Mouse (Mus musculus) urinary bladder, postnatal 4 days (tissue): ENCODE data around the gene Fam243.
A peak's percentile ranks its signal among the peaks of the same experiment; 100 is the strongest.

Experiments used
- DNase-seq, 2 experiments: peaks; one replicate each; pipeline ENCODE4 v3.0.0; 2021 to 2022; ENCODE audit warnings: low spot score in 2 of 2

The Fam243 gene

DNA sequence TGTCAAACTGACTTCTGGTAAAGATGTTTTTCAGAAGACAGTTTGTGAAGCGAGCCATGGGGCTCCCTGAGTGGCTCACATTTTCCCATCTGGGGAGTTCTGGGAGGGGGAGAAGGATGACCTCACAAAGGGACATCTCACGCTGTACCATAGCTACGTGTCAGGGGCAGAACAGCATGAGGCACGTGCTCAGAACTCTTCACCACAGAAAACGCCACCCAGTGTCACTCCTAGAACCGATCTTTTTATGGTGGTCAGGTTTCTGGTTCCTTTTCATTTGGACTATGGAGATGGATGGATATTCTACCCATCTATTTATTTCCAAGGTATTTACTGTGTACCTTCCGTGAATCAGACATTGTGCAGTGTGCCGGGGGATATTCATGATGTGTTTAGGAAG is at the start of gene Fam243:
TSS of gene Fam243 (minus strand) at position 101 of the 400 bp plus-strand sequence.
- DNase-seq = no peak

- peak in 1 of 2 experiments; percentile 62 for DNase-seq
Observed at GRCm38 (mm10) chr16:92369260-92369659, 48.0 kb upstream of the Fam243 start.

DNA sequence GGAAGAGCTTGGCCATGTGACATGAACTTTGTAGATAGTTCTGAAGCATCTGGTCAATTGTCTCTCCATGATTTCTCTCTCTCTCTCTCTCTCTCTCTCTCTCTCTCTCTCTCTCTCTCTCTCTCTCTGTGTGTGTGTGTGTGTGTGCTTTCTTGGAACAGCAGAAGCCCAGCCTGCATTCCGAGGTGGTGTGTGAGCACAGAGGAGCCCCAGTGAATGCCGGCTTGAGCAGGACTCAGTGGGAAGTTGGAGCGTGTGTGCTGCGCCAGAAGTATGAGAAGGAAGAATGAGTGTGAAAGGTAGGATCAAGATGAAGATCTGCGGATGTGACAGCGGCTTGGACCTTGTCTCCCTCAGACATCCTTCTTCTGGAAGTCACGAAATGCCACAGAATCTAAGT is 44.2 kb upstream of the Fam243 start:
- no peak for DNase-seq

DNA sequence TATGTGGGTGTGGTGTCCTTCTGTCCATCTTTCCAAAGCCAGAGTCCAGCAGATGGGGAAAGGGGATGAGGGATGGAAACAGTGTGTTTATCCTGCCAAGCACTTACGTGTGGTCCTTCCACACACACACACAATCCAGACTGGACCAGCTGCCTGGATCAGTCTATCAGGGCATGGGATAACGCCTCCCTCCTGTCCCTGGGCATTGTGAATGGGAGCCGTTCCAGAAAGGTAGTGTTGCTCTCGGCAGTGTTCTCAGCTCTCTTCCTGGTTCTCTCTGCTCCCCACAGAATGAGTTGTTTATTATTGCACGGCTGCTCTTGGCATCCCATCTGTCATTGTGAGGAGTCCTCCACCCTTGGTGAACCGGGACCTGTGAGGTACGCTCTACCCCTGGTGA is 39.5 kb upstream of the Fam243 start:
- no peak for DNase-seq

DNA sequence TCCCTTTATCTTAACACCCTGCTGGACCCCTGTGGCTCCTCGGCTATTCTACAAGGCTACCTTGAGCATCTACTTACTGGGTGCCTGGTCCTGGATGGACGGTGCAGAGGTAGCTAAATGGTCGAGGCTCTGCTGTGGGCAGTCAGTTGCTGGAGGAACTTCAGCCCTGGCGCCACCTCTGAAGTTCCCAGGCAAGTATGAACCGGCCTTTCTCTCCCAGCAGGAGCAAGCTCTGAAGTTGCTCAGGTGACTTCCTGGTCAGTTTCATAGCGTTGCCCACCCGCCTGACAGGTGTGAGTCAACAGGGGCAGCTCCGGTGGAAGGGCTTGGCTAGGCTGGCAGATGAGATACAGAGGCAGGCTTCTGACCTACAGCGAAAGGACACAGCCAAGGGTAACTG is 38.0 kb upstream of the Fam243 start, which contains the start of gene Kcne1:
TSS of gene Kcne1 (minus strand) at position 240 of the 400 bp plus-strand sequence.
- DNase-seq = no peak

GRCm38 (mm10) chr16:92358734-92359133 is 37.5 kb upstream of the Fam243 start:
- DNase-seq = no peak

DNA sequence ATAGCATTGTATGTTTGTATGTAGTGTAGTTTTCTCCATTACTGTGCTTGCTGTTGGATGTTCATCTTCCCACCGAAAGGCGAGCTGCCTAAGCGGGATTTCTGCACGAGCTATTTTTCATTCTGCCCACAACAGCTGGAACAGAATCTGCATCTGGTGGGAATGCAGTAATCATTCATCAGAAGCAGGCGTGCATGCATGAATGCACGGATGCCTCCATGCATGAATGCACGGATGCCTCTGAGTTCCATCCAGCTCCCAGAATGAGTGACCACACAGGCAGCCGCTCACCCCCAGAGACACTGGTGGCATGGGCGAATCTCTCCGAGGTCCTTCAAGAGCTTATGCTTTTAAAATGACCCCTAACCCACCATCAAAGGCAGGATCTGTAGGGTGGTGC is 36.3 kb upstream of the Fam243 start:
- DNase-seq = no peak

- no peak for DNase-seq
Observed at GRCm38 (mm10) chr16:92357023-92357422, 35.8 kb upstream of the Fam243 start.

DNA sequence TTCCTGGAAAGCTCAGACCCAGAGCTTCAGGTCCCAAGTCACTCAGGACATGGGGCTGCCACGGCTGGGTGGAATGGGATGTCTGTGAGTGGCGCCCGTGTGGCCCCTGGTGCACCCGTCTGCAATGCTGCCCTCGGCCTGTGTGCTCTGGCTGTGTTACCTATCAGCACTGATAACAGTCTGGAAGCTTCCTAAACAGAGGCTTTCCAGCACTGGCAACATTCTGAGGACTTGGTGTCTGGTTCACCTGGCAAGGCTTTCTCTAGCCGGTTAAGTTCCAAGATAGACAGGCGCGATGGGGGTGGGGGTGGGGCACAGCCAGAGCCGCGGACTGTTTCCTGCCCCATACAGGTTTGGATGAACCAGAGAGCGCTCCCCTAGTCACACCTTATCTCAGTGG is 34.7 kb upstream of the Fam243 start:
- no peak for DNase-seq

- no peak for DNase-seq
Observed at GRCm38 (mm10) chr16:92355366-92355765, 34.1 kb upstream of the Fam243 start.

DNA sequence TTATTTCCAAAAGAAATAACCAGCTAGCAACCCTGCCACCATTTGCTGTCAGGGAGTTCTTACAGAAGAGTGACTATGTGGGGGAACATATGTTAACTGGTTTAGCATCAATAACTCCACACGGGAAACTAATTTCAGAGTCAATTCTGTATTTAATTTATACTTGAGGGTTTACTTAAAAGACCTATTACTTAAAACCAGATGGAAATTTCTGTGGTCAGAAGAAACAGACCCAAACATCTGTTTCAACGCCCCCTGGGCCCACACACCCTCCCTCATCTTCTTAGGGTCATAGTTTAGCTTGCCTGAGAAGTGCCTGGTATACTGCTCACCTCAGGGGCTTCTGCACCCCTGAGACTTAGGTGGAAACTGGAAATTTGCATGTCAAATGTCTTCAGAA is 32.7 kb upstream of the Fam243 start:
- no peak for DNase-seq

- no peak for DNase-seq
Observed at GRCm38 (mm10) chr16:92353295-92353694, 32.1 kb upstream of the Fam243 start.

GRCm38 (mm10) chr16:92348941-92349340 is 27.7 kb upstream of the Fam243 start:
- DNase-seq = no peak

- peak in 1 of 2 experiments; percentile 57 for DNase-seq
Observed at GRCm38 (mm10) chr16:92346297-92346916, 25.2 kb upstream of the Fam243 start.

DNA sequence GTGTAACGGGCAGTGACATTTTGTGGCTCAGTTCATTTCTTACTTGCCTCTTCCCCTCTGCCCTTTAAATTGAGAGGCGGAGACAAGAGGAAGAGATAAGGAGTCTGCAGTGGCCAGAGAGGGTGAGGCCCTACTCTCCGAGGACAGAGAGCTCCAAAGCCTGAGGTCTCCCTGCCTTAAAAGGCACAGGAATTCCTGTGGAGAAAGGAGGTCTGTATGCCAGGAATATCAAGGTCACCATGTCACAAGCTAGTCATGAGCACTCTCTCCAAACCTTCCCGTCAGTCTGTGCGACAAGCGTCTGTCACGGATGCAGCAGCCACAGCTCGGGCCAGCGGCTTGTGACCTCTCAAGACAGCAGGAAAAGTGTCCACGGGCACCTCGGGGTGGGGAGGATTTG is 23.9 kb upstream of the Fam243 start:
- DNase-seq = no peak

DNA sequence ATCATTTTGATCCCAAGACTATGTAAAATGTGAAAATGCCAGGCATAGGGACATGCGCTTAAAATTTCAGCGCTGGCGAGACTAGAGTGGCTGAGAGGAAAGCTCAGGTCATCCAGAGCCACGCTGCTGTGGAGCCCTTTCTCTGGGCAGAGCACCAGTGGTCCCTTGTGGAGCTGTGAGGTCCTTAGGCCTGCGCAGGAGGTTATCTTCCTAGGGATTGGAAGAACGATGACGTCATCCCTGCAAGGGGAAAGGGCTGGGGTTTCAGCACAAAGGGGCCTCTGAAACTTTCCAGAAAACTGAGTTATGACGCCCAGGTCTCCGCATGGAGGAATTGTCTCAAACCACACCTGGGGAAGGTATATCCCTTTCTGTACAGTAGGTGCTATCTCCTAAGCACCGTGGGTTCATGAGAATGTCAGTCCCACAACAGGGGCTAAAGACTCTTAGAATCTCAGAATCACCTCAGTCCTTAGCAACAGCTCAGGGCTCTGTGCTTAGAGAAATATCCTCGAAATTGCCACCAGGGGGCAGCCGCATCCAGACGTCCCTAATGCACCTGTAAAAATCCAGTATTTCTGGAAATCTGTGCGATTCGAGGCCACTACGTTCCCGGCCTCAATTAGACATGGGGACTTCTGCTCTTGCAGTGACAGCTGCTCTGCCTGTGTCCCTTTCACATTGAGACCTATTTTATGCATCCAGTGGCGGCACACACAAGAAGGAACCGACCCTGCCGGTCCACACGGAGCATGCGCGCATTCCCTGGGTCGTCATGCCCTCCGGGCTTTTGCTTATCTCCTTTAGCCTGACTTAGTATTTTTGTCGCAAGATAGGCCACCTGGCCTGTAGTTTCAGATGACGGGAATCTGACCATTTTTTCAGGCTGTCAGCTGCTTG is 19.6 kb upstream of the Fam243 start:
- DNase-seq = peak; percentile 36 to 67

DNA sequence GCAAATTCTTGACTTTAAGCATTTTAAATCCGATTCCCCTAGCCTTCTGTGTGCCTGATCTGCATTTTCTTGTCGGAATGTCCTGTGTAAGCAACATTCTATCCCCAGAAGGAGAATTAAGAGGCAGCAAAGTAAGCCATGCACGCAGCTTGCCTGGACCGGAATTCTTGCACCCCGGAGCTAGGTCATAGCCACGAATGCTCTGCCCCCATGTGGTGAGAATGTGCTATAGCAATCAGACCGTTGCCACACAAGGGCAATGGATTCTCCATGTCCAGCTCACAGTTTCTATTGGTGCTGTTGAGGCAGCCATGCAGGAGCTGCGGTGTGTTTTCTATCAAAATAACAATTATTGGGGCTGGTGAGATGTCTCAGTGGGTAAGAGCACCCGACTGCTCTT is 15.0 kb upstream of the Fam243 start:
- peak; percentile 66 to 81 for DNase-seq

- DNase-seq = no peak
Observed at GRCm38 (mm10) chr16:92334600-92334999, 13.4 kb upstream of the Fam243 start.

GRCm38 (mm10) chr16:92330966-92331365 is 9.7 kb upstream of the Fam243 start:
- DNase-seq = no peak

- DNase-seq = no peak
Observed at GRCm38 (mm10) chr16:92327911-92328310, 6.7 kb upstream of the Fam243 start.

DNA sequence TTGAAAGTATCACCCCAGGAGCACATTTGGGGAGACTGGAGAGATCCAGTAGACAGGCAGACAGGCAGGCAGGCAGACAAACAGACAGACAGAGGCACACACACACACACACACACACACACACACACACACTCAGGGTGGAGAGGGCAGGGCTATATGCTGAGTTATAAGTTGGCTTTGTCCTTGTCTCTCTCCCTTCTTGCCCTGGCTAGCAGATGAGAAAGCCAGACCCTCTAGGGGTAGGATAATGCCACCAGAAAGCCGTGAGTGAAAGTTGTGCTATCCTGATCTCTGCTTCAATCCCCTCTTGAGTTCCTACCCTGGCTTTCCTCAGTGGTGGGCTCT is 3.8 kb upstream of the Fam243 start:
- no peak for DNase-seq

- DNase-seq = no peak
Observed at GRCm38 (mm10) chr16:92324309-92325061, 3.2 kb upstream of the Fam243 start.
